Mouse (Mus musculus) embryonic fibroblast, embryonic 13.5 days (primary cell): ENCODE results near the gene Gclc.
"Not testable (repeated sequence)": the region's sequence is repeated elsewhere in the genome, so short reads cannot be mapped to it uniquely, and the experiment has no call there.

ENCODE experiments used
- CTCF ChIP-seq: IDR thresholded peaks from 2 replicates; pipeline ENCODE4 v1.5.1; 2011; ENCODE audit warnings: mild to moderate bottlenecking, control low read depth, low read length, moderate library complexity, borderline replicate concordance; ENCODE audit not compliant: insufficient read depth
- POLR2A ChIP-seq: IDR thresholded peaks from 2 replicates; pipeline ENCODE4 v1.6.1; 2011; ENCODE audit warnings: low read depth, mild to moderate bottlenecking, control low read depth, low read length, moderate library complexity

- not testable (repeated sequence) for TF ChIP-seq CTCF, POLR2A
Measured at GRCm38 (mm10) chr9:77748292-77748691, 6.0 kb upstream of the Gclc start.
